Mouse (Mus musculus): ENCODE data around the gene Endov. TPM values are rescaled to one million over a fixed set of nuclear protein-coding genes. Genes with fewer than 3 reads are reported as not detected.

Gene Endov
- total RNA-seq, 2 experiments from 2014 or later, result 9.7 to 12.9 TPM

Other genes starting within 250 kb of the Endov start
- gene Gaa, start 223.5 kb upstream of the Endov start, total RNA-seq (2021), result 10 to 100 TPM; 67.7 to 78.6 TPM
- 10 to 100 TPM; 74.3 to 75.4 TPM for gene Eif4a3, start 191.3 kb upstream of the Endov start, total RNA-seq (2021)
- 1 to 10 TPM in 1 of 2 experiments, under 1 TPM in 1; 0.77 to 1.3 TPM for gene Card14, start 183.6 kb upstream of the Endov start, total RNA-seq (2021)
- gene Sgsh, start 135.8 kb upstream of the Endov start, total RNA-seq (2021), result 1 to 10 TPM; 5.2 to 5.7 TPM
- 1 to 10 TPM; 2.6 to 4.0 TPM for gene Slc26a11, start 135.8 kb upstream of the Endov start, total RNA-seq (2021)
- gene Rnf213, start 98.2 kb upstream of the Endov start, total RNA-seq (2021), result 10 to 100 TPM in 1 of 2 experiments, 1 to 10 TPM in 1; 6.9 to 10.1 TPM
- under 1 TPM; 0.50 to 0.66 TPM for gene Nptx1, start 56.4 kb downstream of the Endov start, total RNA-seq (2021)
- gene Rptor, start 111.6 kb downstream of the Endov start, total RNA-seq (2021), result 10 to 100 TPM; 30.6 to 34.8 TPM